Mouse (Mus musculus): Measurements from ENCODE around the gene Slc9a6. TPM values are rescaled to one million over a fixed set of nuclear protein-coding genes. Genes with fewer than 3 reads are reported as not detected.

Slc9a6 gene
- polyA plus RNA-seq, 1 experiment from 2014 or later: 16.2 TPM

DNA sequence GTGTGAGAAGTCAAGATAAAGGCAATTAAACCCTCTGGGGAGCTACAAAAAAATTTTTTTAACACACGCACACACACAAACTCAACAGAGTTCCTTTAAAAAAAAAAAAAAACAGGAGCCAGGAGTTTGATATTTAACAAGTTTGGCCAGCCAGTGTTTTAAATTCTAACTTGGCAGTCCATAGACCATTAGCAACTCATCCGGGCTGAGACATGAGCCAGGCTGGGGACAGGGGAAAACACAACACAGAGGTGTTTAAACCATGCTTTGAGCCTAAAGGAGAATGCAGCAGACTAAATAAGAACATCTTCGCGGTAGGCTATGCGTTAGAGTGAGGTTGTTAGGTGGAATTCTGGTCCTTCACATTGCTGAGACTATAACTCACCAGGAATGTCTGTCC lies 58.5 kb downstream of the Slc9a6 start:
- no peak overlapping the region for H3K4me3 ChIP-seq
- 76% methylated on average over 5 of the region's 5 CpGs for WGBS
- H3K27ac ChIP-seq: no peak overlapping the region
- H3K4me1 ChIP-seq: 0 out of 2 replicates have a peak, but pooled peaks cover 3% of the 10 kb centered on the region
- H3K27me3 ChIP-seq: no peaks in the 10 kb centered on the region
- ATAC-seq (ENCODE audit: low FRiP score, low read depth): no peak
- H3K9ac ChIP-seq: no peak overlapping the region
- H3K9me3 ChIP-seq: no peaks in the 10 kb centered on the region
- H3K4me2 ChIP-seq (replicated peaks): no peak overlapping the region
- H3K36me3 ChIP-seq: no peaks in the 10 kb centered on the region

DNA sequence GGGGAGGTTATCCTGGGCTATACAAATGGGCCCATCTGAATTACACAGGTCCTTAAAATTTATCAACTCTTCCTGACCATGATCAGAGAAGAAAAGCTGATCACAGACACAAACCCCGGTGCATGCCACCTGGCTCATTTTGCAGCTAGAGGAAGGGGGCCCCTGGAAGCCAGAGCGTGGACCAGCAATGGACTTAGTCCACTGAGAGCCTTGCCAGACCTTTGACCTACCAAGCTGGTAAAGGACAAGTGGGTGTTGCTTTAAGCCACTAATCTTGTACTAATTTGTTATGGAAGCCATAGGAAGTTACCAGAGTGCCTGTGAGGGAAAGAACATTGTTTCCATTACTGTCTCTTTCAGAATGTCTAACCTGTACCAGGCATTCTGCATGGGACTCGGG lies 58.9 kb downstream of the Slc9a6 start:
- no peak overlapping the region for H3K9ac ChIP-seq
- H3K36me3 ChIP-seq: no peaks in the 10 kb centered on the region
- WGBS: 73% methylated on average over 3 of the region's 3 CpGs
- H3K27ac ChIP-seq: no peak overlapping the region
- ATAC-seq (ENCODE audit: low FRiP score, low read depth): no peak
- no peaks in the 10 kb centered on the region for H3K9me3 ChIP-seq
- no peak overlapping the region for H3K4me2 ChIP-seq (replicated peaks)
- H3K4me3 ChIP-seq: no peak overlapping the region
- no peaks in the 10 kb centered on the region for H3K27me3 ChIP-seq
- H3K4me1 ChIP-seq: 0 out of 2 replicates have a peak, but pooled peaks cover under 1% of the 10 kb centered on the region

DNA sequence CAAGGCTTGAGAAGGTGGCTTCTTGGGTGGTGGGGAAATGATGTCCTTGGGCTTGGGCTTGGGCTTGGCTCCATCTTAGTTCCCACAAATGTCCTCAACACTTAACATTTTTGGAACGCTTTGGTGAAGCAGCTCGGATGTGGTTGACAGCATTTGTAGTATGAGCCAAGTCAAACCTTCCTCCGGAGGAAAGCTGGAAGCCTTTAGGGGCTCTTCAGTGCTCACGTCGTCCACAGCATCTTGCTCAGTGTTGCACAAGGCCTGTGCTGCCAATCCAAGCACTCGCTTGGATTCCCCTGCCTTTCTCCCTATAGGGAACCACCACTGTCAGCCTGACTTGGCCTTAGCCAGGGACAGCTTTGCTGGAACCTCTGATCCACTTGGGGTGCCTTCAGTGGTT lies 66.0 kb downstream of the Slc9a6 start:
- H3K9ac ChIP-seq: no peak overlapping the region
- H3K9me3 ChIP-seq: no peaks in the 10 kb centered on the region
- no peak for ATAC-seq (ENCODE audit: low FRiP score, low read depth)
- H3K27me3 ChIP-seq: no peaks in the 10 kb centered on the region
- H3K4me1 ChIP-seq: no peaks in the 10 kb centered on the region
- no peak overlapping the region for H3K4me2 ChIP-seq (replicated peaks)
- no peak overlapping the region for H3K4me3 ChIP-seq
- H3K27ac ChIP-seq: no peak overlapping the region
- no peaks in the 10 kb centered on the region for H3K36me3 ChIP-seq
- WGBS: 83% methylated on average over 6 of the region's 6 CpGs

DNA sequence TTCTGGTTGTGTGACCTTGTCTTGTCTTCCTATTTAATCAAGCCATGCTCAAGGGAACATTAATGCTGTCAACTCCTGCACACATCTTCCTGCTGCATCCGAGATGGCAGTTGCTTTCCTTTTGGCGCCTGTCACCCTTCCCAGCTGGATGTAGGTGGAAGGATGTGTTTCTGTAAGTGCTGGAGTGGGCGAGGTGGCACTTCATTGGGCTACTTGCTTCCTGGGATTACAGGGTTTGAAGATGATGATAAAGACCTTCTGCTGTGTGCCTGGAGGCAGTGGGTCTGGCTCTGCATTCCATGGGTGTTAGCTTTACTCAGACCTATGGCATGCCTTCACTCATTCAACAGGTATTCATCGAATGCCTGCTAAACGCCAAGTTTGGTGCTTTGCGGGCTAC lies 68.2 kb downstream of the Slc9a6 start:
- 85% methylated on average over 6 of the region's 6 CpGs for WGBS
- no peak for ATAC-seq (ENCODE audit: low FRiP score, low read depth)
- H3K27ac ChIP-seq: no peak overlapping the region
- H3K27me3 ChIP-seq: no peaks in the 10 kb centered on the region
- H3K4me2 ChIP-seq (replicated peaks): no peak overlapping the region
- no peaks in the 10 kb centered on the region for H3K9me3 ChIP-seq
- H3K9ac ChIP-seq: no peak overlapping the region
- H3K4me1 ChIP-seq: no peaks in the 10 kb centered on the region
- no peak overlapping the region for H3K4me3 ChIP-seq
- H3K36me3 ChIP-seq: no peaks in the 10 kb centered on the region

DNA sequence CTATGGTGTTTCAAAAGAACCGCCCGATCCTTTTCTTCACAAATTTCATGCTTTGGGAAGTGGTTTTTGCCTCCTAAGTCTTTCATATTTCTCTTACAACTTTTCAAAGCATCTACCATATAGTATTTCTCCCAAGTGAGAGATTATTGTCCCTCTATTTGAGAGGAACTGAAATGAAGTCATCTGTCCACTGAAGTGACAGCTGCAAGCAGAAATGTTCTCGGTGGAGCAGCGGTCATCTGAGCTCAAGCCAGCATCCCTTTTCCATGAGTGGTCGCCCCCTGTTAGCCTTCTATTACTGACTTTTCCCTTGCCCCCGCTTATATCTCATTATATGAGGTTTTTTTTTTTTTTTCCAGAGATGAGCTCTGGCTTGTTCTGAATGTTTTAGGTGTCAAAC lies 69.5 kb downstream of the Slc9a6 start:
- 76% methylated on average over 6 of the region's 6 CpGs for WGBS
- H3K36me3 ChIP-seq: no peaks in the 10 kb centered on the region
- no peak overlapping the region for H3K27ac ChIP-seq
- H3K27me3 ChIP-seq: no peaks in the 10 kb centered on the region
- H3K4me2 ChIP-seq (replicated peaks): no peak overlapping the region
- ATAC-seq (ENCODE audit: low FRiP score, low read depth): no peak
- no peaks in the 10 kb centered on the region for H3K4me1 ChIP-seq
- no peaks in the 10 kb centered on the region for H3K9me3 ChIP-seq
- no peak overlapping the region for H3K9ac ChIP-seq
- H3K4me3 ChIP-seq: no peak overlapping the region

DNA sequence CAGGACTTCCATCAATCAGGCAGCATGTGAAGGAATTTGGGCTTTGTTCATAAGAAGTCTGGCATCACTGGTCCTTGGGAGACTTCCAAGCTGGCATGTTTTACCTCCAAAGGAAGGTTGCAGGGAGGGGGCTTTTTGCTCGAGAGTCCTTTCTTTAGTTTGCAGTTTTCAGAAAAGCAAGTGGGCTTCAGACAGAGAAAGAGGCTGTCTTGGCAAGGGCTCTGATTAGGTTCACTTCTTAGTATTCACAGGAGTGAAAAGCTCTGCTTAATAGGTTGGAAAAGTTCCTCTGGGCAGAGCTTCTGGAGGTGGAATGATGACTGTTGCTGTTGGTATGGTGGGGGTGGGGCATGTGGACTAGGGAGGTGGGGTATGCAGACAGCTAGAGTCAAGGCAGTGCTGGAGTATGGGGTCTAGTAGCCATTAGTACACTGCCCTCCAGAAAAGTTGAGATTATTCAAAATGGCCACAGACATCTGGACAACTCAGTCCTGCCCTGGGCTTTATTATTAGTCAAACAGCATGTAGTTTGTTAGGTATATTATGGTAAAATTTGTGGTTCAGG lies 72.7 kb downstream of the Slc9a6 start:
- H3K4me2 ChIP-seq (replicated peaks): no peak overlapping the region
- H3K9me3 ChIP-seq: no peaks in the 10 kb centered on the region
- ATAC-seq (ENCODE audit: low FRiP score, low read depth): no peak
- H3K27ac ChIP-seq: no peak overlapping the region
- H3K9ac ChIP-seq: no peak overlapping the region
- no peaks in the 10 kb centered on the region for H3K27me3 ChIP-seq
- H3K36me3 ChIP-seq: no peaks in the 10 kb centered on the region
- H3K4me3 ChIP-seq: no peak overlapping the region
- WGBS: 61% methylated on average over 1 of the region's 1 CpGs
- H3K4me1 ChIP-seq: no peaks in the 10 kb centered on the region

DNA sequence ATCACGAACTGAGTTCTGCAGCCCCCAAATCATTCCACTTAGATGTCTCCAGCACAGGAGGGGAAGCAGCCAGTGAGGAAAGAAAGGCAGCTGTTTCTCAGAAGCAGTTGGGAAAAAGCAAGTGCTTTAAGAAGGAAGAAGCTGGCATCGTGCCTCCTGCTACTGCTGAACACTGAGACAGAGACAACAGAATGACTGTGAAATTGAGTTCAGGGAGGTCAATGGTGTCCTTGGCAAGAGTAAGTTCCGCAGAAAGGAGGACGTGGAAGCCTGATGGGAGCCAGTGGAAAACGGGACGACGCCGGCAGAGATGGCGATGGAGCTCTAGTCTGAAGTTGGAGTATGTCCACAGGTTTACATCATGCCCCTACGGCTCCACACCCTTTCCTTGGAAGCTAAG lies 74.0 kb downstream of the Slc9a6 start:
- H3K9me3 ChIP-seq: no peaks in the 10 kb centered on the region
- no peak for ATAC-seq (ENCODE audit: low FRiP score, low read depth)
- no peak overlapping the region for H3K4me2 ChIP-seq (replicated peaks)
- no peak overlapping the region for H3K4me3 ChIP-seq
- WGBS: 87% methylated on average over 10 of the region's 10 CpGs
- no peaks in the 10 kb centered on the region for H3K4me1 ChIP-seq
- H3K9ac ChIP-seq: no peak overlapping the region
- H3K27ac ChIP-seq: no peak overlapping the region
- H3K36me3 ChIP-seq: no peaks in the 10 kb centered on the region
- H3K27me3 ChIP-seq: no peaks in the 10 kb centered on the region

DNA sequence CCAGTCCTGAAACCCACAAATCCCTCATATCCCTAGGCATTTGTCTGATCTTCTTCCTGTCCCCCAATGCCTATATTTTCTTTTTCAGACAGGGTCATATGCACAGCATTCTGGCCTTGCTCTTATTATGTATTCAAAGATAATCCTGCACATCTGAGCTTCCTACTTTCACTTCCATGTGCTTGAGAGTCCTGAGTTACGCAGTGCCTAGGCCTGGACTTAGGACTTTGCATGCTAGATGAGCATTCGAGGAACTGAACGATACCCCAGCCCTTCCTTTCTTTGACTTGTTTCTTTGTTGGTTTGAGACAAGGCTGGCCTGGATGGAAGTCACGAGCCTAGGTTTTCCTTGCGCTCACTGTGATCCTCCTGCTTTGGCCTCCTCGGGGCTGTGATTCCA lies 83.0 kb downstream of the Slc9a6 start:
- 86% methylated on average over 6 of the region's 6 CpGs for WGBS
- Histone ChIP-seq H3K4me3 (no peak overlapping the region), H3K27me3 (no peaks in the 10 kb centered on the region), H3K4me2 (replicated peaks) (no peak overlapping the region), H3K4me1 (no peaks in the 10 kb centered on the region), H3K27ac (no peak overlapping the region), H3K9ac (no peak overlapping the region), H3K36me3 (no peaks in the 10 kb centered on the region), H3K9me3 (no peaks in the 10 kb centered on the region)
- ATAC-seq (ENCODE audit: low FRiP score, low read depth): no peak

DNA sequence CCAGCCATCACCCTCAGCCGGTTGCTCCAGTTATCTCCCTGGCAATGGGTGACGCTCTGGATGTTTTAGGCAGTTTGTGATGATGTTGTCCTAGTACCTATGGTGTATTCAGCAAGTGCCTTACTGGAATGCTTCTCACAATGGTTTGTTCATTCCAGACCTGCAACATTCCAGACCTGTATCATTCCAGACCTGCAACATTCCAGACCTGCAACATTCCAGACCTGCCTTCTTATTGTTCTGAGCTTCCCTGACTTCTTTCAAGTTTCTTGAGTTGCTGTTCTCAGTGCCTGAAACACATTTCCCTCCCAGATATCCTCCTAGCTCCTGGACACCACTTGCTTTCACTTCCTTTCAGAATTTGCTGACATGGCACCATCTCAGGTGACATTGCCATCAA lies 85.0 kb downstream of the Slc9a6 start:
- 88% methylated on average over 2 of the region's 2 CpGs for WGBS
- H3K36me3 ChIP-seq: no peaks in the 10 kb centered on the region
- ATAC-seq (ENCODE audit: low FRiP score, low read depth): no peak

DNA sequence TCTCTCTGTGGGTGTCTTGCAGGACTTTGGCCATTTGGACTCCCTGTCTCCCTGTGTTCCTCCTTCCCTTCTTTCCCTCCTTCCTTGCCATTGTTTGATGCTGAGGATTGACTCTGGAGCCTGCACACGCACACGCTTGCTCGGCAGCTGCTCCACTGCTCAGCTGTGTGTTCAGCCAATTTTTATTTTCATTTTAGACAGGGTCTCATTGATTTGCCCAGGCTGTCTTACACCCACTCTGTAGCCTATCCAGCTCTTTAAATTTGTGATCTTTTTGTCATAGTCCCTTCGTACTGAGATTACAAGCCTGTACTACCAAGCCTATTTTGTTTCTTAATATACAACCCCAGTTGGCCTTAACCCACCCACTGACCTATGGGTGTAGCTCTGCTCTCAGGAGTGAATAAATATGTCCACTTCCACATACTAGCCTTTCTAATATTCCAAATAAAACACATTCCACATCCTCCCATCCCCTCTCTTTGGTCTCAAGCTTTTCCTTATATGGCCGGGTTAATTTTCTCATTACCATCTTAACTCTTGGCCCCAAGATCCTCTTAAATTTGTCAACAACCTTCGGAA lies 87.7 kb downstream of the Slc9a6 start:
- Histone ChIP-seq H3K4me2 (replicated peaks) (no peak overlapping the region), H3K9me3 (no peaks in the 10 kb centered on the region), H3K27me3 (no peaks in the 10 kb centered on the region), H3K36me3 (no peaks in the 10 kb centered on the region), H3K27ac (no peak overlapping the region), H3K4me1 (no peaks in the 10 kb centered on the region), H3K4me3 (no peak overlapping the region), H3K9ac (no peak overlapping the region)
- WGBS: 79% methylated on average over 6 of the region's 6 CpGs
- ATAC-seq (ENCODE audit: low FRiP score, low read depth): no peak

More for the DNA sequence above, 85.0 kb downstream of the Slc9a6 start:
- Histone ChIP-seq H3K9me3 (no peaks in the 10 kb centered on the region), H3K27ac (no peak overlapping the region), H3K4me2 (replicated peaks) (no peak overlapping the region), H3K27me3 (no peaks in the 10 kb centered on the region), H3K4me1 (no peaks in the 10 kb centered on the region), H3K9ac (no peak overlapping the region), H3K4me3 (no peak overlapping the region)

DNA sequence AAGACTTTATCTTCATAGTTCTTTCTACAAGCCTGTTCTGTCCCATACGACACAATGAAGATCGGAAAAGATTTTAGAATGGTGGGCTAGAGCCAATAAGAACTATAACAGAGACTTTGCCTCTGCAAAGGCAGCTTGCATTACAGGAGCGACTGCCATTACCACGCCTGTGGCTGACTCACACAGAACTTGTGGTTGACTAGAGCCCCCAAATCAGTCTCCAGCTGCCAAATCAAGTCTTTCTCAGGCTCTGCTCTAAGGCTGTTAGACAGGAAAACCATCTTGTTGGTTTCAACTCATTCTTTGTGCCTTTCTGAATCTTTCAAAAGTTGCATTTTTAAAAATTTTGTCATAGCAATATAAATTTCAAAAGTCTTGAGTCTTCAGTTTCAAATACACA lies 88.3 kb downstream of the Slc9a6 start:
- Histone ChIP-seq H3K9me3 (no peaks in the 10 kb centered on the region), H3K4me1 (no peaks in the 10 kb centered on the region), H3K4me2 (replicated peaks) (no peak overlapping the region), H3K27ac (no peak overlapping the region), H3K27me3 (no peaks in the 10 kb centered on the region), H3K4me3 (no peak overlapping the region), H3K9ac (no peak overlapping the region), H3K36me3 (no peaks in the 10 kb centered on the region)
- 81% methylated on average over 4 of the region's 4 CpGs for WGBS
- ATAC-seq (ENCODE audit: low FRiP score, low read depth): no peak

DNA sequence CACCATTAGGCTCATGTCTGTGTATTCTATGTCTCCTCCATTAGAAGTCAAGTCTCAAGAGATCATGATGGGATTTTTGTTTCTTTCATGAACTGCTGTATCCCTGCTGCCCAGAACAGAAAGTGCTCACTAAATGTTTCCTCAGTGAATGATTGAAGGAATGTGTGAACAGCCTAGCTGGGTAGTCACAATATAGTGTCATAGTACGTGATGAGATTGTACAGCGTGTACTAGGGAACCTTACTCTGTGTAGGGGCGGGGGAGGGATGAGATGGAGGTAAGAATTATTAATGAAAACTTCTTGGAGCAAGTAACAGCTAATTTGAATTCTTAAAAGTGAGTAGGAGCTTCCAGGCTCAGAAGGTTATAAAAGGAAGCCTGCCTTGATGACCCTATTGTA lies 91.7 kb downstream of the Slc9a6 start:
- Histone ChIP-seq H3K9me3 (no peaks in the 10 kb centered on the region), H3K27me3 (no peaks in the 10 kb centered on the region), H3K9ac (no peak overlapping the region), H3K4me2 (replicated peaks) (no peak overlapping the region), H3K4me3 (no peak overlapping the region), H3K27ac (no peak overlapping the region), H3K4me1 (no peaks in the 10 kb centered on the region), H3K36me3 (no peaks in the 10 kb centered on the region)
- 80% methylated on average over 3 of the region's 3 CpGs for WGBS
- ATAC-seq (ENCODE audit: low FRiP score, low read depth): no peak

DNA sequence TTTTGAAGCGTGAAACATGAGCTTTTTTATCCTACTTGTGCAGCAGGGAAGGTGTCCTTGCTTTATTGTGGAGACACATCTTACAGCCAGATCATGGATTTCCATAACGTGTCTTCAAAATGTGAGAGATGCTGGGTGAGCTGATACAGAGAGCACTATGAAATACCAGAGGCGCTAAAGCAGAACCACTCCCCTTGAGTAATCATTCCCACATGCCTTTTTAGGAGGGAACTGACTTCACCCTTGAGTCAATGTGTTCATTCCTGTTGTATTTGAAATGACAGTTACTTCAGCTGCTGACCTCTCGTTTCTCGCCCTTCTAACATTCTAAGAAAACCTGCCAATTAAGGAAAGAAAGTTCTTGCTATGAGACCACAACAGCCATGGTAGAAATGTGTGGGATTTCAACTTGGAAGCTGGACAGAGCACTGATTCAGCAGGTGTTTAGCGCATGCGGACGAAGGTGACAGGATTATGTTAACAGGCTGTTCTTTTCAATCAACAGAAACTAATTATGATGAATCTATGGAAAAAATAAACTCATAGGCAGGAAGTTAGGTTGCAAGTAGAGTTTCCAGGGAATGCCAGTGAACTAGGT lies 94.5 kb downstream of the Slc9a6 start:
- no peak for ATAC-seq (ENCODE audit: low FRiP score, low read depth)
- Histone ChIP-seq H3K4me1 (no peaks in the 10 kb centered on the region), H3K36me3 (no peaks in the 10 kb centered on the region), H3K27ac (no peak overlapping the region), H3K4me2 (replicated peaks) (no peak overlapping the region), H3K4me3 (no peak overlapping the region), H3K9ac (no peak overlapping the region), H3K9me3 (no peaks in the 10 kb centered on the region), H3K27me3 (no peaks in the 10 kb centered on the region)
- 59% methylated on average over 8 of the region's 8 CpGs for WGBS
